Mouse (Mus musculus) MEL (cell line): ENCODE data around the gene Tmem201. TPM values are rescaled to one million over a fixed set of nuclear protein-coding genes. Genes with fewer than 3 reads are reported as not detected.
A peak's percentile ranks its signal among the peaks of the same experiment; 100 is the strongest.

ENCODE experiments used
- DNase-seq: peaks from one replicate; pipeline ENCODE4 v3.0.0; 2011; ENCODE audit warnings: low read depth, low spot score
- H3K27ac ChIP-seq: 2 replicates; pipeline ENCODE4 v1.5.1; 2012; ENCODE audit warnings: low read depth, mild to moderate bottlenecking, control low read depth, low read length, moderate library complexity; ENCODE audit not compliant: control insufficient read depth
- H3K27me3 ChIP-seq, 2 experiments: fragments of 150-350 bp in 1 of 2; sonication (generic) in 1 of 2; 2 replicates each; pipeline ENCODE4 v1.6.1; 2012; ENCODE audit warnings: low read length in 2 of 2, mild to moderate bottlenecking in 2 of 2, improper control_type of control experiment in 1 of 2, moderate library complexity in 1 of 2; ENCODE audit not compliant: insufficient read depth in 2 of 2, control insufficient read depth in 1 of 2
- H3K36me3 ChIP-seq, 2 experiments: 2 replicates each; pipeline ENCODE4 v1.6.1; 2012 to 2014; ENCODE audit warnings: low read length in 2 of 2, improper control_type of control experiment in 1 of 2, inconsistent platforms in 1 of 2, mild to moderate bottlenecking in 1 of 2; ENCODE audit not compliant: insufficient read depth in 2 of 2, control insufficient read depth in 1 of 2
- H3K4me1 ChIP-seq, 2 experiments: fragments of 150-350 bp in 1 of 2; sonication (generic) in 1 of 2; 2 replicates each; pipeline ENCODE4 v1.6.1; 2012; ENCODE audit warnings: low read length in 2 of 2, improper control_type of control experiment in 1 of 2, mild to moderate bottlenecking in 1 of 2; ENCODE audit not compliant: insufficient read depth in 2 of 2, control insufficient read depth in 1 of 2
- H3K4me3 ChIP-seq, 2 experiments: fragments of 150-350 bp in 1 of 2; sonication (generic) in 1 of 2; 2 replicates each; pipeline ENCODE4 v1.5.1; 2012; ENCODE audit warnings: low read depth in 2 of 2, low read length in 2 of 2, mild to moderate bottlenecking in 2 of 2, moderate library complexity in 2 of 2, control low read depth in 1 of 2, improper control_type of control experiment in 1 of 2; ENCODE audit not compliant: control insufficient read depth in 1 of 2, insufficient read depth in 1 of 2
- H3K79me2 ChIP-seq: 2 replicates; pipeline ENCODE4 v1.6.1; 2012; ENCODE audit warnings: mild to moderate bottlenecking, low read length, moderate library complexity; ENCODE audit not compliant: control insufficient read depth, poor library complexity, insufficient read depth
- H3K9ac ChIP-seq: 2 replicates; pipeline ENCODE4 v1.6.1; 2012; ENCODE audit warnings: low read depth, mild to moderate bottlenecking, control low read depth, low read length, moderate library complexity; ENCODE audit not compliant: control insufficient read depth, poor library complexity, severe bottlenecking
- H3K9me3 ChIP-seq: fragments of 150-350 bp; sonication (generic); replicated peaks from 2 replicates; pipeline ENCODE4 v1.6.1; 2012; ENCODE audit warnings: mild to moderate bottlenecking, low read length, improper control_type of control experiment, moderate library complexity; ENCODE audit not compliant: insufficient read depth
- BHLHE40 ChIP-seq: IDR thresholded peaks from 2 replicates; pipeline ENCODE4 v1.6.1; 2012; ENCODE audit warnings: low read depth, mild to moderate bottlenecking, inconsistent platforms, low read length, improper control_type of control experiment, borderline replicate concordance
- CTCF ChIP-seq, 3 experiments: IDR thresholded peaks in 2 of 3; conservative IDR thresholded peaks in 1 of 3; 2 replicates each; pipeline ENCODE4 v1.5.1; 2011 to 2012; ENCODE audit warnings: low read length in 3 of 3, low read depth in 2 of 3, mild to moderate bottlenecking in 2 of 3, improper control_type of control experiment in 1 of 3, inconsistent platforms in 1 of 3, mixed read lengths in 1 of 3, moderate library complexity in 1 of 3; ENCODE audit not compliant: control insufficient read depth in 1 of 3, insufficient read depth in 1 of 3, poor library complexity in 1 of 3, severe bottlenecking in 1 of 3
- EP300 ChIP-seq, 2 experiments: IDR thresholded peaks; 2 replicates each; pipeline ENCODE4 v1.6.1; 2011; ENCODE audit warnings: improper control_type of control experiment in 2 of 2, low read length in 2 of 2, low read depth in 1 of 2, mild to moderate bottlenecking in 1 of 2
- ETS1 ChIP-seq: IDR thresholded peaks from 2 replicates; pipeline ENCODE4 v1.6.1; 2012; ENCODE audit warnings: low read depth, mild to moderate bottlenecking, inconsistent platforms, low read length, improper control_type of control experiment, moderate library complexity
- JUND ChIP-seq: IDR thresholded peaks from 2 replicates; pipeline ENCODE4 v1.6.1; 2011; ENCODE audit warnings: low read depth, mild to moderate bottlenecking, improper control_type of control experiment, low read length
- MAX ChIP-seq: IDR thresholded peaks from 2 replicates; pipeline ENCODE4 v1.6.1; 2011; ENCODE audit warnings: low read length, improper control_type of control experiment
- MXI1 ChIP-seq: IDR thresholded peaks from 2 replicates; pipeline ENCODE4 v1.6.1; 2011; ENCODE audit warnings: mild to moderate bottlenecking, low read depth, low read length, improper control_type of control experiment
- NELFE ChIP-seq: IDR thresholded peaks from 2 replicates; pipeline ENCODE4 v1.6.1; 2011; ENCODE audit warnings: low read depth, low read length, improper control_type of control experiment
- POLR2AphosphoS5 ChIP-seq: IDR thresholded peaks from 2 replicates; pipeline ENCODE4 v1.6.1; 2012; ENCODE audit warnings: low read depth, borderline replicate concordance, mild to moderate bottlenecking, inconsistent platforms, low read length, moderate library complexity, mixed read lengths
- RAD21 ChIP-seq: IDR thresholded peaks from 2 replicates; pipeline ENCODE4 v1.6.1; 2011; ENCODE audit warnings: mild to moderate bottlenecking, low read depth, low read length, improper control_type of control experiment
- SMC3 ChIP-seq: IDR thresholded peaks from 2 replicates; pipeline ENCODE4 v1.6.1; 2011; ENCODE audit warnings: low read depth, low read length, improper control_type of control experiment
- TCF12 ChIP-seq: IDR thresholded peaks from 2 replicates; pipeline ENCODE4 v1.6.1; 2014; ENCODE audit warnings: low read depth, mild to moderate bottlenecking, inconsistent platforms, low read length, improper control_type of control experiment, moderate library complexity
- UBTF ChIP-seq: IDR thresholded peaks from 2 replicates; pipeline ENCODE4 v1.6.1; 2012; ENCODE audit warnings: low read depth, mild to moderate bottlenecking, inconsistent platforms, low read length, improper control_type of control experiment, moderate library complexity, borderline replicate concordance; ENCODE audit not compliant: insufficient read depth
- USF2 ChIP-seq, 2 experiments: IDR thresholded peaks; 2 replicates each; pipeline ENCODE4 v1.6.1; 2011 to 2012; ENCODE audit warnings: improper control_type of control experiment in 2 of 2, low read length in 2 of 2, borderline replicate concordance in 1 of 2, inconsistent platforms in 1 of 2, low read depth in 1 of 2, mild to moderate bottlenecking in 1 of 2; ENCODE audit not compliant: insufficient read depth in 1 of 2
- ZNF384 ChIP-seq: IDR thresholded peaks from 2 replicates; pipeline ENCODE4 v1.6.1; 2012; ENCODE audit warnings: low read depth, mild to moderate bottlenecking, inconsistent platforms, low read length, improper control_type of control experiment
- polyA plus RNA-seq, 2 experiments: library from polyadenylated mRNA; stranded (reverse) in 1 of 2; unstranded in 1 of 2; fragments of >175 nt in 1 of 2; fragments of >200 nt in 1 of 2; gene quantifications; 2 replicates each; pipeline versions ENCODE4 v1.2.1 to v1.2.4; 2012; ENCODE audit warnings: low replicate concordance in 2 of 2, low read depth in 1 of 2; ENCODE audit not compliant: insufficient read length in 2 of 2, insufficient read depth in 1 of 2, missing spikeins in 1 of 2
- total RNA-seq: library from RNA; depleted of rRNA; stranded (reverse); fragments of 300-350 nt; gene quantifications from 2 replicates; pipeline ENCODE4 v1.2.3, GENCODE M21; 2012

Tmem201 gene
- total and polyA plus RNA-seq, 3 experiments: 31.5 to 60.6 TPM; not detected in 1

- Histone ChIP-seq H3K9ac (no peak overlapping the region), H3K27me3 (no peaks in the 10 kb centered on the region), H3K79me2 (no peaks in the 10 kb centered on the region), H3K36me3 (peaks cover 0 to 4% of the 10 kb centered on the region in 2 experiments; a peak in 1 of 4 replicates), H3K4me3 (no peak overlapping the region), H3K27ac (no peak overlapping the region), H3K9me3 (no peaks in the 10 kb centered on the region), H3K4me1 (no peaks in the 10 kb centered on the region)
- TF ChIP-seq BHLHE40 (no peak), ZNF384 (no peak), UBTF (no peak)
- no peak for DNase-seq
Observed at GRCm38 (mm10) chr4:149724916-149725470, 12.9 kb downstream of the Tmem201 start.

- peaks cover 0 to 4% of the 10 kb centered on the region in 2 experiments; a peak in 1 of 4 replicates for H3K36me3 ChIP-seq
- DNase-seq: no peak
- H3K27me3 ChIP-seq: no peaks in the 10 kb centered on the region
- H3K79me2 ChIP-seq: no peaks in the 10 kb centered on the region
- H3K4me1 ChIP-seq: no peaks in the 10 kb centered on the region
- H3K4me3 ChIP-seq: no peak overlapping the region
- TF ChIP-seq NELFE (no peak), MAX (no peak), RAD21 (peak; percentile 18; the same call in 1 of the 2 replicates), CTCF (IDR thresholded peaks at IDR 0.05 in 2 of 3, conservative IDR thresholded peaks at IDR 0.05 in 1 of 3; ENCODE audit: control insufficient read depth in 1 of 3, insufficient read depth in 1 of 3, low read depth in 2 of 3, low read length in 3 of 3, poor library complexity in 1 of 3, severe bottlenecking in 1 of 3) (peak; percentile 63 to 76 (median 74)), POLR2AphosphoS5 (no peak), EP300 (IDR thresholded peaks at IDR 0.05; ENCODE audit: low read depth in 1 of 2, low read length in 2 of 2) (no peak), SMC3 (peak; percentile 37; the same call in 1 of the 2 replicates), TCF12 (no peak), MXI1 (no peak), ETS1 (no peak), JUND (no peak), USF2 (IDR thresholded peaks at IDR 0.05; ENCODE audit: borderline replicate concordance in 1 of 2, insufficient read depth in 1 of 2, low read depth in 1 of 2, low read length in 2 of 2) (no peak)
- H3K27ac ChIP-seq: no peak overlapping the region
- H3K9ac ChIP-seq: no peak overlapping the region
- H3K9me3 ChIP-seq: no peaks in the 10 kb centered on the region
Observed at GRCm38 (mm10) chr4:149723855-149724731, 13.8 kb downstream of the Tmem201 start.
